Mouse (Mus musculus) spleen, adult 2 months (tissue): ENCODE data around the gene Rad21l.
"Not testable (repeated sequence)": the region's sequence is repeated elsewhere in the genome, so short reads cannot be mapped to it uniquely, and the experiment has no call there.

ENCODE experiments used
- CTCF ChIP-seq: fragments of 200-500 bp; IDR thresholded peaks from 2 replicates; pipeline ENCODE4 v1.5.1; 2011; ENCODE audit warnings: mild to moderate bottlenecking, inconsistent platforms; ENCODE audit not compliant: insufficient read depth, insufficient read length, insufficient replicate concordance; ENCODE audit errors: extremely low read depth
- POLR2A ChIP-seq: fragments of 200-500 bp; IDR thresholded peaks from 2 replicates; pipeline ENCODE4 v1.6.1; 2011; ENCODE audit warnings: low read depth, low read length, inconsistent platforms

- TF ChIP-seq POLR2A, CTCF: not testable (repeated sequence)
Measured at GRCm38 (mm10) chr2:151615779-151616178, 52.6 kb downstream of the Rad21l start.
